Mouse (Mus musculus) v-Abl transformed pro-B cells (cell line): ENCODE results near the gene Nme7.

ENCODE experiments used
- in situ Hi-C, 2 experiments: fragments of 400-800 bp; cut with MboI; formaldehyde crosslinking; loops; one replicate each; pipeline ENCODE4 v1.15.1; 2025; ENCODE audit not compliant: unreplicated experiment in 2 of 2

Gene Nme7

DNA sequence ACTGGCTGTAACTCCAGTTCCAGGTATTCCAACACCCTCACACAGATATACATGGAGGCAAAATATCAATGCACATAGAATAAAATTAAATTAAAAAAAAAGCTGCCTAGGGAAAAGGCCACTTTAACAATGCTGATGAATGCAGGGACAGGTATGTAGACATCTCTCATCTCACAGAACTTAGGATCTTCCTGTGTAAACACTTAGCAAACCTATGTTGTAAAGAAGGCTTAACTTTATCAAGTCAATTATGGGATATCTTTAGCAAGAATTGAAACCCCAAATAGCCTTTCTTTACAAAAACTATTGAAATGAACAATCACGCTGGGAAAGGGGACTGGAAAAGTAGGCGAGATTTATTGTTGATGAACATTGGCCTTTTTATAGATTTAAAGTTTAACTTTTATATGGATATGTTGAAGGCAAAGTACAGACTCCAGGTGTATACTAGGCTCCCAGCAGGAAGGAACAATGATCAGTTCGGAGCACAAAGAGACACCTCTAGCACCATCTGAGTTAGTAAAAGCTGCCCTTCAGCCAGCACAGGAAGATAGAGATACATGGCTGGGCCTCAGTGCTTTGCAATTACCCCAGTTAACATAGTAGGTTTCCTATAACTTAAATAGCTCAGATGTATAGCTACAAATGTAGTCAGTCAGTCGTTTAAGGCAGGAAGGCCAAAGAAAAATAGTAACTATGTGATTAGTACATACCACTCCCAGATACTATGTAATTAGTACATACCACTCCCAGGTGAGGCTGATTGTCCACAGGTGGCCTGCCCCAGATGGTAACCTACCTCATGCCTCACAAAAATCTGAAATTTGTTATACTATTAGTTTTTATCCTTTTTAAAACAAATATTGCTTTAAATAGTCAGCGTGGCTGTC, 177.1 kb downstream of the Nme7 start:
- in situ Hi-C loops, result no loop called here

DNA sequence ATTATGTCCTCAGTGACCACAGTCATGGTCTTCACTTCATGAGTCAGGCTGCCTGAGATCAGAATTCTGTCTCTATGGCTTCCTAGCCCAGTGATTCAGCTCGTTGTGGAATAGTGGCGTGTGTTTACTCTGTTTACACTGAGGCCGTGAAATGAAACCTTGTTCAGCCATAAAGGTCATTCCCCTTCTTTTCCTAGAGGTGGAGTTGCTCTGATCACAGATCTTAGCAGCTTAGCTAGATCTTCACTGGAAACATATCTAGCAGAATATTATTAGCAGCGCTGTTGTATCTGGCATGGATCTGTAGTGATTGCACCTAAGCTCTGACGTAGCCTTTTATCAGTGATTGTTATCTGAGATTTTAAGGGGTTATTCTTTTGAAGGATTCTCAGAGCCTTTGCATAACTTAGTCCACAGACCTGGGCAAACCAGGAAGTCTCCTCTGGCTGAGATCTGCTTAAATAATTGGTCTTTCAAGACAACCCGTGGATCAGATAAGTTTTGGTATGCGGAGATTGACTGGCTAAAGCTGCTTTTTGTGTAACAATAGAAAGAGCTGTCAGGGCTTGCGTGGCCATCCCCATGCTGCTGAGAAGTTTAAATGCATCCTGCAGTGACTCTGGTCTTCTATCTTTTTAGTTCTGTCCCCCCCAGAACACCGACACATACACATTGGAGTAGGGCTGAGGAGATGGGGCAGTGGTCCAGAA, 177.9 kb downstream of the Nme7 start:
- in situ Hi-C loops, result no loop called here

DNA sequence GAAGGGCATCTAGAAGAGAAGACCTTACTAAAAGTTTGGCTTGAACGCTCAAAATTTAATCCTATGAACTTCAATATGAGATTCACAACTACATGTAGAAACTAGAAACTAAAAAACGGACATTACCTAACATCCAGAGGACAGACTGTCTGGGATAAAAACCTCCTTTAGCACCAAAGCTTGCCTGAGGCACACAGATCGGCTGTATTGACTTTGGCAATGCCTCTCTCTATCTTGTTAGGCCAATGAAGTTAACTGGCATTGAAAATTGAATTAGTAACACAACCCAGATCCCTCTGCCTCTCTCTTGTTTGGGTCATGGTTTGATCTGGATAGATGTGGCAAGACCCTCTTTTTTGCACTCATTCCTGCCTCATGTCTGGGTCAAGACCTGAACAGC, 178.9 kb downstream of the Nme7 start:
- in situ Hi-C loops, result no loop called here

DNA sequence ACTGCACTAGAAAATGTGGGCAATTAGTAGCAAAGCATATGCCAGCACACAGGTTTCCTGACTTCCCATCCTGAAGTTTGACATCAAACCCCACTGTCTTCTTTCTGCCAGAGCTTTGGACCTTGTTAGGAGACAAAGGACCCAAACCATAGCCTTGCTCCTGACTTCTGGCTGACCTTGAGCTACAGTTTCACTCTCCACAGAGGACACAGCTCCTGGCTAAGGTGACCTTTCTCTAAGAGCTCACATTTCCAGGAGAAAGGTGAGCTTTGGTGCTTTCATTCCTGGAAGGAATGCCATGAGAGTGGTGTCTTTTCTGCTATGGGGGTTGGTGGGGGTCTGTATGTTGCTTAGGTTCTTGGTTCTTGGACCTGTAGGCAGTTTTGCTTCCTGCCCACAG, 179.8 kb downstream of the Nme7 start:
- in situ Hi-C loops, result no loop called here
